Mouse (Mus musculus) lung, postnatal 0 days (tissue): Measurements from ENCODE around the gene Gm5426.
"Not testable (repeated sequence)": the region's sequence is repeated elsewhere in the genome, so short reads cannot be mapped to it uniquely, and the experiment has no call there.

Experiments used
- CTCF ChIP-seq: IDR thresholded peaks from 2 replicates; pipeline ENCODE4 v1.5.1; 2016; ENCODE audit warnings: antibody characterized with exemption, mild to moderate bottlenecking
- EP300 ChIP-seq: IDR thresholded peaks from 2 replicates; pipeline ENCODE4 v1.6.1; 2016; ENCODE audit warnings: antibody characterized with exemption, mild to moderate bottlenecking, control low read depth

DNA sequence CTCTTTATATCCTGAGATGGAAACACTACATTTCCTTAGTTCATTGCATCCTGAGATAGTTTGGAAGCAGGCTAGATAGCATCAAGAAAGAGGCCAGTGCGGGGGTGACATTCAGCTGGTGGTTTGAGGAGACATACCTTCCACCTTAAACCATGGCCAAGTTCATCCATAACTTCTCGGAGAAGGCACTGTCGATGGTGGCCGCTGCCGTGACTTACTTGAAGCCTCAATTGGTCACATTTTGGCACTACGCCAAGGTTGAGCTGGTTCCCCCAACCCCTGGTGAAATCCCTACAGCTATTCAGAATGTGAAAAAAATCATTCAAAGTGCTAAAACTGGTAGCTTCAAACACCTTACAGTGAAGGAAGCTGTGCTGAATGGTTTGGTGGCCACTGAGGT, at the start of gene Gm5426:
- not testable (repeated sequence) for TF ChIP-seq CTCF, EP300
